Mouse (Mus musculus): Measurements from ENCODE around the gene Mmp20.

GRCm38 (mm10) chr9:7657946-7658345 lies 29.9 kb downstream of the Mmp20 start:
- TF ChIP-seq POLR2A (IDR thresholded peaks at IDR 0.05; ENCODE audit: control insufficient read depth, low read depth, low read length): no peak
- no peak for TF ChIP-seq CTCF (IDR thresholded peaks at IDR 0.05; ENCODE audit: control insufficient read depth, insufficient read depth, insufficient replicate concordance, low read depth, low read length)
